Mouse (Mus musculus) heart, embryonic 14.5 days (tissue): Measurements from ENCODE around the gene 1700056E22Rik. TPM values are rescaled to one million over a fixed set of nuclear protein-coding genes. Genes with fewer than 3 reads are reported as not detected.

Experiments used
- ATAC-seq: fragments of 200-750 bp; cut with Nextera tagmentation; 2 replicates; pipeline ENCODE4 v1.8.0; 2017; ENCODE audit warnings: low read depth, moderate TSS enrichment; ENCODE audit not compliant: insufficient number of reproducible peaks, insufficient read depth, low FRiP score
- H3K27ac ChIP-seq, 2 experiments: fragments of 200-500 bp in 1 of 2; fragments of 300-500 bp in 1 of 2; sonication (generic) in 1 of 2; replicated peaks in 1 of 2; 2 replicates each; pipeline ENCODE4 v1.5.1; 2012 to 2014; ENCODE audit warnings: low read depth in 2 of 2, low read length in 2 of 2, control low read depth in 1 of 2, mild to moderate bottlenecking in 1 of 2, mixed read lengths in 1 of 2; ENCODE audit not compliant: control insufficient read depth in 1 of 2, insufficient read depth in 1 of 2
- H3K27me3 ChIP-seq: fragments of 300-500 bp; sonication (generic); 2 replicates; pipeline ENCODE4 v1.6.1; 2014; ENCODE audit warnings: mild to moderate bottlenecking, low read length, control low read depth; ENCODE audit not compliant: control insufficient read depth, insufficient read depth
- H3K36me3 ChIP-seq: fragments of 300-500 bp; sonication (generic); 2 replicates; pipeline ENCODE4 v1.6.1; 2014; ENCODE audit warnings: mild to moderate bottlenecking, control low read depth, low read length, mixed read lengths; ENCODE audit not compliant: control insufficient read depth, insufficient read depth
- H3K4me1 ChIP-seq, 2 experiments: fragments of 200-500 bp in 1 of 2; fragments of 300-500 bp in 1 of 2; sonication (generic) in 1 of 2; 2 replicates each; pipeline ENCODE4 v1.6.1; 2012 to 2014; ENCODE audit warnings: low read length in 2 of 2, control low read depth in 1 of 2, mixed read lengths in 1 of 2; ENCODE audit not compliant: control insufficient read depth in 2 of 2, insufficient read depth in 2 of 2
- H3K4me2 ChIP-seq: fragments of 300-500 bp; sonication (generic); 2 replicates; pipeline ENCODE4 v1.6.1; 2014; ENCODE audit warnings: mild to moderate bottlenecking, low read length
- H3K4me3 ChIP-seq, 2 experiments: fragments of 200-500 bp in 1 of 2; fragments of 300-500 bp in 1 of 2; sonication (generic) in 1 of 2; 2 replicates each; pipeline ENCODE4 v1.5.1; 2012 to 2014; ENCODE audit warnings: low read length in 2 of 2, mild to moderate bottlenecking in 2 of 2, control low read depth in 1 of 2, low read depth in 1 of 2, moderate library complexity in 1 of 2; ENCODE audit not compliant: control insufficient read depth in 1 of 2, insufficient read depth in 1 of 2
- H3K9ac ChIP-seq: fragments of 300-500 bp; sonication (generic); 2 replicates; pipeline ENCODE4 v1.6.1; 2014; ENCODE audit warnings: mild to moderate bottlenecking, low read length
- H3K9me3 ChIP-seq: fragments of 300-500 bp; sonication (generic); 2 replicates; pipeline ENCODE4 v1.6.1; 2016; ENCODE audit warnings: low read length, control low read depth; ENCODE audit not compliant: control insufficient read depth
- WGBS: fragments of 180-500 bp; shearing (Covaris S2); extraction: QIAGEN DNeasy Blood & Tissue Kit; methylation state at CpG from one replicate; pipeline ENCODE4 v1.1.7; 2014; 5-methylcytosine and 5-hydroxymethylcytosine counted together
- polyA plus RNA-seq: library from polyadenylated mRNA; unstranded; fragments of >200 nt; fragmentation: Nextera tagmentation; extraction: Ambion mirVana; gene quantifications from 2 replicates; pipeline ENCODE4 v1.2.1, GENCODE M21; 2014

1700056E22Rik gene
- polyA plus RNA-seq, 1 experiment from 2014 or later = 2.4 TPM

DNA sequence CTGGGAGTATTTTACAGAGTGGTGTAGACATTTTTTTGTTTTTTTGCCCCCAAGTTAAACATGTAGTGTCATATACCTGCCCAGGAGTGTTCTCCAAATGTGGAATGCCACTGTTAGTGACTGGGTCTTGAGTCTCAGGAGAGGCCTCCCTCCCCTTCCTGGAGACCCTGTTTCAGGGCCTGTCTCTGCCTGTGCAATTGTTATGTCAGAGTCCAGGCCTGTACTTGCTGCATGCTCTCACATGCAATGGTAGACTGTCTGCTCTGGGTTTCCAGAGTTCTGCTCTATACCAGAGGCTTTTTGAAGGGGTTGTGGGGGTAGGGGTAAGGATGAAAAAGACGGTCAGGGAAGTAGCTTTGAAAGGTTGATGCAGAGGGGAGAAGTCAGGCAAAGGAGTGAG is 6.8 kb upstream of the 1700056E22Rik start:
- no peak for ATAC-seq
- 52% methylated on average over 1 of the region's 1 CpGs for WGBS
- H3K9me3 ChIP-seq = no peaks in the 10 kb centered on the region
- peaks cover 36% of the 10 kb centered on the region for H3K36me3 ChIP-seq
- peak overlapping the region; percentile 72 for H3K9ac ChIP-seq
- peak overlapping the region; percentile 60 for H3K4me2 ChIP-seq
- no peak overlapping the region for H3K4me3 ChIP-seq
- H3K27me3 ChIP-seq = no peaks in the 10 kb centered on the region
- H3K27ac ChIP-seq = peak overlapping the region; percentile 74 to 99
- peaks cover 25 to 52% of the 10 kb centered on the region in 2 experiments for H3K4me1 ChIP-seq

DNA sequence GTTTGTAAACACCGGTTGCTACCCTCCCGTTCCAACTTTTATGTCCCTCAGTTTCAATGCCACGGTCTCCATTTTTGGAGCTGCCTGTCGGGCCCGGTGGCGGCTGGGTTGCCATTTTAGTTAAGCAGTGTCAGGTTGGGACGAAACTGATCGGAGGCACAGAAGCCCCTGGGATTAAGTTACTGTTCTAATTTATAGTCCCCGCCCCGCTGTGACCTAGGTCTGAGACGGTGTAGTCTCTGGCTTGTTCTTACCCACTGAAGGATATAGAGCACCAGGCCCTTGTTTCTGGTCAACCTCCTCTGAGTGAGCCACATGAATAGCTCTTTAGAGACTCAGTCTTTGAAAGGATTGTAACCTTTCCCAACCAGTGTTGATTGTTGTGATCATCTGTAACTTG is 6.1 kb upstream of the 1700056E22Rik start:
- Histone ChIP-seq H3K4me2 (0 out of 2 replicates have a peak overlapping the region, but pooled peaks have one; percentile 14), H3K4me1 (peaks cover 25 to 55% of the 10 kb centered on the region in 2 experiments), H3K27me3 (no peaks in the 10 kb centered on the region), H3K27ac (peak overlapping the region; percentile 76 to 99), H3K4me3 (no peak overlapping the region), H3K9ac (no peak overlapping the region), H3K36me3 (peaks cover 30% of the 10 kb centered on the region), H3K9me3 (no peaks in the 10 kb centered on the region)
- WGBS = 90% methylated on average over 11 of the region's 11 CpGs
- ATAC-seq = no peak

DNA sequence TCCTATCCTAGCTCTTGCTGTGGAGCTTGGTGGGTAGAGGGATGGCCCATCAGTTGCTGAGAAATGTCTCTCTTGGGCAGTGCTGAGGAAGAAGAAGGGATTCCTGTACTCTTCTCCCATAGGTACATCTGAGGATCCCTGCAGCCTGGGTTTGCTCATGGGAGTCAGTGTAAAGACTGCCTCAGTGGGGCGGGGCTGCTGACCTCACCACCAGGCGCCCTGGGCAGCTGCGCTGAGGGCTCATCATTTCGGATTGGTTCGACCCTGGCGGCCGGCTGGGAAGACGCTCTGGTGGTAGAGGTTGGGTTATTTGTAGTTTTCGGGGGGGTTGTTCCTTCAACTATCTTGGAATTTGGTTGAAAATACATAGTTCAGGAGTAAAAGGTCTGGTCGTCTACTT is 5.2 kb upstream of the 1700056E22Rik start:
- H3K27ac ChIP-seq = 0 out of 4 replicates have a peak overlapping the region, but pooled peaks of 1 of the 2 experiments have one; percentile 28
- peak overlapping the region; percentile 14; the same call in 1 of the 2 replicates for H3K4me2 ChIP-seq
- H3K9me3 ChIP-seq = no peaks in the 10 kb centered on the region
- ATAC-seq = no peak
- peaks cover 26% of the 10 kb centered on the region for H3K36me3 ChIP-seq
- H3K27me3 ChIP-seq = no peaks in the 10 kb centered on the region
- WGBS = 87% methylated on average over 10 of the region's 10 CpGs
- H3K9ac ChIP-seq = no peak overlapping the region
- peaks cover 25 to 55% of the 10 kb centered on the region in 2 experiments for H3K4me1 ChIP-seq
- no peak overlapping the region for H3K4me3 ChIP-seq

DNA sequence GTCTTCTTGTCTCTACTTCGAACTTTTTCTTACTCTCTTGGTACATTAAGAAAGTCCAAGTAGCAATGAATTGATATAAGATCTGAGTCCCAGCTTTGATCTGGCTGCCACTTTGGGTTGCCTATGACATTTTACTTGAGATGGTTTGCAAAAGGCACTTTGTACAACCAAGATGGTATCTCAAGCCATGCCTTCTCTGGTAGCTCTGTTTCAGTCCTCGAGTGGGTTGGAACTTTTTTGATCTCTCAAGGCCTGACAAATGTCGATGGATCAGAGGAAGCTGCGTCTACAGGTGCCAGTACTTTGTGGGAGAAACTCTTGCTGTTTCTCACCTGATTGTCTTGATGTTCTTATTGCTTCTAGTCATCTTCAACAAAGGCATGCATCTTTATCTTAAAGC is 3.7 kb upstream of the 1700056E22Rik start:
- H3K4me1 ChIP-seq = peaks cover 23 to 53% of the 10 kb centered on the region in 2 experiments
- no peaks in the 10 kb centered on the region for H3K27me3 ChIP-seq
- H3K9me3 ChIP-seq = no peaks in the 10 kb centered on the region
- no peak overlapping the region for H3K9ac ChIP-seq
- H3K4me2 ChIP-seq = 0 out of 2 replicates have a peak overlapping the region, but pooled peaks have one; percentile 6
- no peak for ATAC-seq
- peaks cover 26% of the 10 kb centered on the region for H3K36me3 ChIP-seq
- no peak overlapping the region for H3K4me3 ChIP-seq
- WGBS = 90% methylated on average over 4 of the region's 4 CpGs
- no peak overlapping the region for H3K27ac ChIP-seq

DNA sequence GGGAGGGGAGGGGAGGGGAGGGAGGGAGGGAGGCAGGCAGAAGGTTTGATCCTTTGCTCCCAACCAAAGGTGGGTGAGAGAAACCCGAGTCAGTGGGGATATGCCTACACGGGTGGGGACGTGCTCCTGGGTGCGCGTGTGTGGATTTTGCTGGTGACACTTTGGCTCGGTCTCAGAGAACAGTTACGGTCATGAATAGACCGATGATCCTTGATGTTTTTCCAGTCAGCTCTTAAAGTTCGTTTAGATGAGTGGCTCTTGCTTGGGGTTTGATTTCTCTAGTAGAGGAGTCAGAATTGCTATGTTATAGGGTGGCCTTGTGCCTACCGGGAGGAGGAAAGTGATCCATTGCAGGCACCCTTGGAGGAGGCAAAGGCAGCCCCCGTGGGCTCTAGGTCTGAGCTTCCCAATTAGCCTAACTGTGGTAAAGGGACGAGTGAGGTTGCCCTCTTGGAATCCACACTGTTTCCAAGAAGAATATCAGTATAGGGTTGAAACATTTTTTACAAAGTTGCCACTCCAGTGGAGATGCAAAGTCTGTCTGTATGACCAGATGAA is 1.3 kb upstream of the 1700056E22Rik start:
- H3K36me3 ChIP-seq = peaks cover 26% of the 10 kb centered on the region
- no peak for ATAC-seq
- no peaks in the 10 kb centered on the region for H3K9me3 ChIP-seq
- peak overlapping the region; percentile 20 to 99 for H3K27ac ChIP-seq
- 7% methylated on average over 12 of the region's 12 CpGs for WGBS
- no peaks in the 10 kb centered on the region for H3K27me3 ChIP-seq
- peak overlapping the region; percentile 75 for H3K9ac ChIP-seq
- H3K4me1 ChIP-seq = peaks cover 13 to 34% of the 10 kb centered on the region in 2 experiments
- peak overlapping the region; percentile 61 to 89 for H3K4me3 ChIP-seq
- H3K4me2 ChIP-seq = peak overlapping the region; percentile 74

DNA sequence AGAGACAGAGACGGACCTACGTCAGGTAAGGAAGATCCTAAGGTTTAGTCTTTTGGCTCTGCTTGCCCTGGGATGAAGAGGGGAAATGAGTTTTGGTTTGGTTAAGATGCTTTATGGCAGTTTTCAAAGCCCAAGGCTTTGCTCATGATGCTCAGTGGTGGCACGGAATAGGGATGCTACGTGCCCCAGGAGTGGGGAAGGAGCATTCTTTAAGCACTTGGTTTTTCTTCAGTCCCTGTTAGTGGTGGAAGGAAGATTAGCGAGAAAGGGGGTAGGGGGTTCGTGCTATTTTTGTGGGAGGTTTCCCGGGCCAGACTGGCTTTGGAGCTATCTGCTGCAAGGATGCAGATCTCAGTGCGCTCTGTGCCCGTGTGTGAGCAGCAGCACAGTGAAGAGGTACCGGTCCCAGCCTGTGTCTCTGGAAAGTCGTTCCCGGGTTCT is 660 bp upstream of the 1700056E22Rik start:
- Histone ChIP-seq H3K4me2 (peak overlapping the region; percentile 74), H3K27me3 (no peaks in the 10 kb centered on the region), H3K9ac (peak overlapping the region; percentile 75), H3K9me3 (no peaks in the 10 kb centered on the region), H3K4me1 (peaks cover 8 to 27% of the 10 kb centered on the region in 2 experiments), H3K4me3 (peak overlapping the region; percentile 61 to 89), H3K36me3 (peaks cover 26% of the 10 kb centered on the region), H3K27ac (peak overlapping the region; percentile 86 to 99)
- no peak for ATAC-seq
- WGBS = under 1% methylated on average over 12 of the region's 12 CpGs

DNA sequence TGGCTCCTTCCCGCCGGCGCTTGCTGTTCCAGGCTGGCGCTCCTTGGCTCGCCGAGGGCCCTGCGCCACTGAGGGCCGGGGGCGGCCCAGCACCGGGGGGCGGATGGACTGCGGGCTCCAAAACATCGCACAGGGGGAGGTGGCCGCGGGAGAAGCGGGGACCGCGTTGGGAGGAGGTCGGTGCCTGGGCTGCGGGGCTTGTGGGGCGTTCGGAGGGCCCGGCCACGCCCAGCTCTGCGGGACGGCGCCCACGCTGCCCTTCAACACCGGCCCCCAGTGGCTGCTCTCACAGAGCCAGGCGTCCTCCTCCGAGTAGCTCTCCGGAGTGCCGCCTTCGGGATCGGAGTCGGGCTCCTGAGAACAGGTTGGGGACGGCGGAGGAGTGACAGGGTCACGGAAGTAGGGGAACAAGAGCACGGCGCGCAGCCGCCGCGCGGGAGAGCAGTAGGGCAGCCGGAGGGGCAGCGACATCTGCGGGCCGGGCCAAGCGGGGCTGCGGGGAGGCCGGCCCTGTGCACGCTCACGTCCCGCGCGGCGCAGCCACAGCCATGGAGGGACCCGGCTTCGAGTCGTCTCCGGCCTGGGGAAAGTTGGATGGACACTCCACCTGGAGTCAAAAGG is 601 bp downstream of the 1700056E22Rik start:
- WGBS = under 1% methylated on average over 62 of the region's 63 CpGs
- Histone ChIP-seq H3K4me3 (peak overlapping the region; percentile 67 to 89), H3K36me3 (peaks cover 15% of the 10 kb centered on the region), H3K4me2 (peak overlapping the region; percentile 78), H3K27me3 (no peaks in the 10 kb centered on the region), H3K4me1 (peaks cover 3 to 15% of the 10 kb centered on the region in 2 experiments), H3K27ac (peak overlapping the region; percentile 96 to 99), H3K9ac (peak overlapping the region; percentile 97), H3K9me3 (no peaks in the 10 kb centered on the region)
- ATAC-seq = peak; percentile 76
